Mouse (Mus musculus): ENCODE data around the gene Phldb1. TPM values are rescaled to one million over a fixed set of nuclear protein-coding genes. Genes with fewer than 3 reads are reported as not detected.

Gene Phldb1
- polyA plus RNA-seq, 1 experiment from 2014 or later, result 2.1 TPM

- peaks cover 83% of the 10 kb centered on the region for H3K36me3 ChIP-seq
- no peaks in the 10 kb centered on the region for H3K27me3 ChIP-seq
- no peak for DNase-seq
- H3K27ac ChIP-seq, result no peak overlapping the region
- H3K9ac ChIP-seq, result no peak overlapping the region
- H3K4me3 ChIP-seq (replicated peaks), result no peak overlapping the region
- no peaks in the 10 kb centered on the region for H3K9me3 ChIP-seq (replicated peaks)
- no peak overlapping the region for H3K4me2 ChIP-seq
- WGBS (ENCODE audit: insufficient replicate concordance), result 86% methylated on average over 7 of the region's 7 CpGs
- no peak for ATAC-seq (ENCODE audit: low read depth)
- no peaks in the 10 kb centered on the region for H3K4me1 ChIP-seq (replicated peaks)
These were observed 10.4 kb upstream of the Phldb1 start for GRCm38 (mm10) chr9:44745371-44745770.

- H3K4me3 ChIP-seq (replicated peaks), result no peak overlapping the region
- no peak overlapping the region for H3K27ac ChIP-seq
- H3K4me2 ChIP-seq, result no peak overlapping the region
- no peaks in the 10 kb centered on the region for H3K4me1 ChIP-seq (replicated peaks)
- peaks cover 39% of the 10 kb centered on the region for H3K36me3 ChIP-seq
- ATAC-seq (ENCODE audit: low read depth) (no peak), DNase-seq (no peak)
- no peaks in the 10 kb centered on the region for H3K9me3 ChIP-seq (replicated peaks)
- 78% methylated on average over 1 of the region's 1 CpGs for WGBS (ENCODE audit: insufficient replicate concordance)
- no peak overlapping the region for H3K9ac ChIP-seq
- peaks cover 19% of the 10 kb centered on the region for H3K27me3 ChIP-seq
These were observed 5.7 kb upstream of the Phldb1 start for GRCm38 (mm10) chr9:44740663-44741192.

- 36% methylated on average over 8 of the region's 8 CpGs for WGBS (ENCODE audit: insufficient replicate concordance)
- H3K27ac ChIP-seq, result no peak overlapping the region
- no peak for DNase-seq
These were observed 2.4 kb upstream of the Phldb1 start for GRCm38 (mm10) chr9:44737240-44737949.

GRCm38 (mm10) chr9:44736301-44736700 lies 1.3 kb upstream of the Phldb1 start:
- peaks cover 39% of the 10 kb centered on the region for H3K4me1 ChIP-seq (replicated peaks)
- no peaks in the 10 kb centered on the region for H3K9me3 ChIP-seq (replicated peaks)
- no peak overlapping the region for H3K4me2 ChIP-seq
- H3K27ac ChIP-seq, result no peak overlapping the region
- 50% methylated on average over 2 of the region's 2 CpGs for WGBS (ENCODE audit: insufficient replicate concordance)
- ATAC-seq (ENCODE audit: low read depth) (no peak), DNase-seq (no peak)
- peaks cover 56% of the 10 kb centered on the region for H3K27me3 ChIP-seq
- no peaks in the 10 kb centered on the region for H3K36me3 ChIP-seq
- H3K9ac ChIP-seq, result no peak overlapping the region
- H3K4me3 ChIP-seq (replicated peaks), result no peak overlapping the region

More at GRCm38 (mm10) chr9:44737240-44737949, 2.4 kb upstream of the Phldb1 start:
- Histone ChIP-seq H3K4me1 (replicated peaks) (peaks cover 31% of the 10 kb centered on the region), H3K9me3 (replicated peaks) (no peaks in the 10 kb centered on the region), H3K36me3 (peaks cover 6% of the 10 kb centered on the region), H3K9ac (no peak overlapping the region), H3K4me3 (replicated peaks) (no peak overlapping the region), H3K4me2 (no peak overlapping the region), H3K27me3 (peaks cover 52% of the 10 kb centered on the region)
- ATAC-seq (ENCODE audit: low read depth), result no peak

GRCm38 (mm10) chr9:44735886-44736285 lies 888 bp upstream of the Phldb1 start:
- no peak overlapping the region for H3K4me3 ChIP-seq (replicated peaks)
- peaks cover 39% of the 10 kb centered on the region for H3K4me1 ChIP-seq (replicated peaks)
- no peak overlapping the region for H3K27ac ChIP-seq
- no peak overlapping the region for H3K9ac ChIP-seq
- H3K4me2 ChIP-seq, result no peak overlapping the region
- DNase-seq, result no peak
- ATAC-seq (ENCODE audit: low read depth), result no peak
- H3K36me3 ChIP-seq, result no peaks in the 10 kb centered on the region
- H3K9me3 ChIP-seq (replicated peaks), result no peaks in the 10 kb centered on the region
- 69% methylated on average over 6 of the region's 6 CpGs for WGBS (ENCODE audit: insufficient replicate concordance)
- H3K27me3 ChIP-seq, result peaks cover 56% of the 10 kb centered on the region

- Histone ChIP-seq H3K36me3 (no peaks in the 10 kb centered on the region), H3K4me2 (peak overlapping the region; percentile 83), H3K27me3 (peaks cover 56% of the 10 kb centered on the region), H3K9me3 (replicated peaks) (no peaks in the 10 kb centered on the region), H3K9ac (peak overlapping the region; percentile 55), H3K27ac (no peak overlapping the region), H3K4me3 (replicated peaks) (peak overlapping the region; percentile 60), H3K4me1 (replicated peaks) (peaks cover 39% of the 10 kb centered on the region)
- under 1% methylated on average over 79 of the region's 79 CpGs for WGBS (ENCODE audit: insufficient replicate concordance)
- no peak for ATAC-seq (ENCODE audit: low read depth)
- DNase-seq, result no peak
These were observed 1.1 kb downstream of the Phldb1 start for GRCm38 (mm10) chr9:44733671-44734523.

GRCm38 (mm10) chr9:44732921-44733530 lies 2.0 kb downstream of the Phldb1 start:
- Histone ChIP-seq H3K4me3 (replicated peaks) (peak overlapping the region; percentile 60), H3K27ac (no peak overlapping the region), H3K9ac (0 out of 2 replicates have a peak overlapping the region, but pooled peaks have one; percentile 55), H3K4me2 (peak overlapping the region; percentile 83), H3K9me3 (replicated peaks) (no peaks in the 10 kb centered on the region), H3K4me1 (replicated peaks) (peaks cover 39% of the 10 kb centered on the region), H3K27me3 (peaks cover 59% of the 10 kb centered on the region), H3K36me3 (no peaks in the 10 kb centered on the region)
- 30% methylated on average over 12 of the region's 12 CpGs for WGBS (ENCODE audit: insufficient replicate concordance)
- ATAC-seq (ENCODE audit: low read depth), result no peak
- no peak for DNase-seq

GRCm38 (mm10) chr9:44732130-44732549 lies 2.9 kb downstream of the Phldb1 start:
- Histone ChIP-seq H3K4me3 (replicated peaks) (no peak overlapping the region), H3K27me3 (peaks cover 50% of the 10 kb centered on the region), H3K4me2 (no peak overlapping the region), H3K4me1 (replicated peaks) (peaks cover 39% of the 10 kb centered on the region), H3K27ac (no peak overlapping the region), H3K36me3 (no peaks in the 10 kb centered on the region), H3K9ac (no peak overlapping the region), H3K9me3 (replicated peaks) (no peaks in the 10 kb centered on the region)
- 19% methylated on average over 5 of the region's 5 CpGs for WGBS (ENCODE audit: insufficient replicate concordance)
- ATAC-seq (ENCODE audit: low read depth) (peak; percentile 39; the same call in 1 of the 2 replicates), DNase-seq (no peak)

GRCm38 (mm10) chr9:44727441-44727840 lies 7.6 kb downstream of the Phldb1 start:
- DNase-seq, result no peak
- Histone ChIP-seq H3K4me2 (no peak overlapping the region), H3K36me3 (no peaks in the 10 kb centered on the region)

GRCm38 (mm10) chr9:44726431-44727146 lies 8.4 kb downstream of the Phldb1 start:
- Histone ChIP-seq H3K27ac (no peak overlapping the region), H3K27me3 (peaks cover 9% of the 10 kb centered on the region), H3K4me3 (replicated peaks) (no peak overlapping the region), H3K36me3 (no peaks in the 10 kb centered on the region), H3K4me2 (no peak overlapping the region), H3K9me3 (replicated peaks) (no peaks in the 10 kb centered on the region), H3K4me1 (replicated peaks) (peaks cover 12% of the 10 kb centered on the region), H3K9ac (no peak overlapping the region)
- 52% methylated on average over 10 of the region's 10 CpGs for WGBS (ENCODE audit: insufficient replicate concordance)
- ATAC-seq (ENCODE audit: low read depth) (no peak), DNase-seq (no peak)

More at GRCm38 (mm10) chr9:44727441-44727840, 7.6 kb downstream of the Phldb1 start:
- Histone ChIP-seq H3K9me3 (replicated peaks) (no peaks in the 10 kb centered on the region), H3K27me3 (peaks cover 7% of the 10 kb centered on the region), H3K4me1 (replicated peaks) (peaks cover 14% of the 10 kb centered on the region), H3K27ac (no peak overlapping the region), H3K4me3 (replicated peaks) (no peak overlapping the region), H3K9ac (no peak overlapping the region)
- ATAC-seq (ENCODE audit: low read depth), result no peak
- 58% methylated on average over 5 of the region's 5 CpGs for WGBS (ENCODE audit: insufficient replicate concordance)

Data from liver, embryonic 13.5 days (tissue).